Mouse (Mus musculus) neural tube, embryonic 14.5 days (tissue): ENCODE results near the gene Src. TPM values are rescaled to one million over a fixed set of nuclear protein-coding genes. Genes with fewer than 3 reads are reported as not detected.
"Not testable (repeated sequence)": the region's sequence is repeated elsewhere in the genome, so short reads cannot be mapped to it uniquely, and the experiment has no call there.

Source experiments
- ATAC-seq: fragments of 200-750 bp; cut with Nextera tagmentation; 2 replicates; pipeline ENCODE4 v1.8.0; 2017; ENCODE audit warnings: low read depth, mild to moderate bottlenecking, moderate TSS enrichment, moderate library complexity
- H3K27ac ChIP-seq: fragments of 300-500 bp; sonication (generic); 2 replicates; pipeline ENCODE4 v1.5.1; 2014; ENCODE audit warnings: low read depth, mild to moderate bottlenecking, control low read depth, low read length, moderate library complexity, mixed read lengths
- H3K27me3 ChIP-seq: fragments of 300-500 bp; sonication (generic); 2 replicates; pipeline ENCODE4 v1.6.1; 2014; ENCODE audit warnings: low read length; ENCODE audit not compliant: control insufficient read depth, insufficient read depth
- H3K36me3 ChIP-seq: fragments of 300-500 bp; sonication (generic); 2 replicates; pipeline ENCODE4 v1.6.1; 2014; ENCODE audit warnings: low read length, mixed read lengths; ENCODE audit not compliant: control insufficient read depth, insufficient read depth
- H3K4me1 ChIP-seq: fragments of 300-500 bp; sonication (generic); 2 replicates; pipeline ENCODE4 v1.6.1; 2014; ENCODE audit warnings: low read length; ENCODE audit not compliant: control insufficient read depth, insufficient read depth
- H3K4me2 ChIP-seq: fragments of 300-500 bp; sonication (generic); 2 replicates; pipeline ENCODE4 v1.6.1; 2014; ENCODE audit warnings: mild to moderate bottlenecking, low read depth, low read length, control low read depth
- H3K4me3 ChIP-seq: fragments of 300-500 bp; sonication (generic); 2 replicates; pipeline ENCODE4 v1.5.1; 2014; ENCODE audit warnings: low read depth, low read length, control low read depth, mixed read lengths
- H3K9ac ChIP-seq: fragments of 300-500 bp; sonication (generic); replicated peaks from 2 replicates; pipeline ENCODE4 v1.6.1; 2014; ENCODE audit warnings: low read depth, mild to moderate bottlenecking, control low read depth, low read length, mixed read lengths
- H3K9me3 ChIP-seq: fragments of 300-500 bp; sonication (generic); 2 replicates; pipeline ENCODE4 v1.6.1; 2016; ENCODE audit warnings: low read length; ENCODE audit not compliant: control insufficient read depth
- WGBS: fragments of 180-500 bp; shearing (Covaris S2); extraction: QIAGEN DNeasy Blood & Tissue Kit; methylation state at CpG from one replicate; pipeline ENCODE4 v1.1.7; 2014; 5-methylcytosine and 5-hydroxymethylcytosine counted together
- polyA plus RNA-seq: library from polyadenylated mRNA; unstranded; fragments of >200 nt; fragmentation: Nextera tagmentation; extraction: Ambion mirVana; gene quantifications from 2 replicates; pipeline ENCODE4 v1.2.1, GENCODE M21; 2014

Gene Src
- polyA plus RNA-seq = 19.3 and 23.9 TPM in 2 replicates

- no peak within 1 kb of the TSS for H3K4me2 ChIP-seq
- no peaks in the 10 kb centered on the region for H3K9me3 ChIP-seq
- no peak within 1 kb of the TSS for H3K4me3 ChIP-seq
- WGBS = 18% methylated on average over 13 of the region's 13 CpGs
- ATAC-seq = no peak
- H3K9ac ChIP-seq = no peak within 1 kb of the TSS
- H3K27me3 ChIP-seq = no peaks in the 10 kb centered on the region
- H3K27ac ChIP-seq = no peak within 1 kb of the TSS
- H3K4me1 ChIP-seq = peaks cover 4% of the 10 kb centered on the region
- no peaks in the 10 kb centered on the region for H3K36me3 ChIP-seq
These were observed at the start of gene Src for GRCm38 (mm10) chr2:157418206-157418605. Gene Src (plus strand): TSS chr2:157418444.

GRCm38 (mm10) chr2:157371696-157372095, 46.5 kb upstream of the Src start:
- H3K9ac ChIP-seq = no peak overlapping the region
- H3K4me1 ChIP-seq = peaks cover 31% of the 10 kb centered on the region; the same call in 1 of the 2 replicates
- no peak overlapping the region for H3K4me3 ChIP-seq
- H3K4me2 ChIP-seq = no peak overlapping the region
- H3K27me3 ChIP-seq = no peaks in the 10 kb centered on the region
- H3K9me3 ChIP-seq = no peaks in the 10 kb centered on the region
- WGBS = 79% methylated on average over 6 of the region's 6 CpGs
- no peaks in the 10 kb centered on the region for H3K36me3 ChIP-seq
- no peak overlapping the region for H3K27ac ChIP-seq
- no peak for ATAC-seq

- WGBS = 88% methylated on average over 3 of the region's 3 CpGs
These were observed 44.6 kb upstream of the Src start for GRCm38 (mm10) chr2:157373681-157374080.

GRCm38 (mm10) chr2:157375051-157375450, 43.2 kb upstream of the Src start:
- no peaks in the 10 kb centered on the region for H3K9me3 ChIP-seq
- no peak overlapping the region for H3K27ac ChIP-seq
- no peak for ATAC-seq
- H3K4me1 ChIP-seq = peaks cover 10% of the 10 kb centered on the region; the same call in 1 of the 2 replicates
- 22% methylated on average over 7 of the region's 8 CpGs for WGBS
- H3K4me2 ChIP-seq = no peak overlapping the region; the same call in 1 of the 2 replicates
- H3K36me3 ChIP-seq = peaks cover 5% of the 10 kb centered on the region
- no peak overlapping the region for H3K9ac ChIP-seq
- H3K27me3 ChIP-seq = no peaks in the 10 kb centered on the region
- H3K4me3 ChIP-seq = no peak overlapping the region

More at GRCm38 (mm10) chr2:157373681-157374080, 44.6 kb upstream of the Src start:
- ATAC-seq = no peak
- no peaks in the 10 kb centered on the region for H3K27me3 ChIP-seq
- peaks cover 18% of the 10 kb centered on the region; the same call in 1 of the 2 replicates for H3K4me1 ChIP-seq
- no peak overlapping the region for H3K4me3 ChIP-seq
- no peaks in the 10 kb centered on the region for H3K36me3 ChIP-seq
- H3K9me3 ChIP-seq = no peaks in the 10 kb centered on the region
- H3K4me2 ChIP-seq = no peak overlapping the region
- H3K9ac ChIP-seq = no peak overlapping the region
- no peak overlapping the region for H3K27ac ChIP-seq

- H3K4me2 ChIP-seq = peak overlapping the region; percentile 36; the same call in 1 of the 2 replicates
- 5% methylated on average over 14 of the region's 14 CpGs for WGBS
- no peaks in the 10 kb centered on the region for H3K27me3 ChIP-seq
- peak overlapping the region; percentile 34; the same call in 1 of the 2 replicates for H3K9ac ChIP-seq
- H3K4me1 ChIP-seq = peaks cover 10% of the 10 kb centered on the region; the same call in 1 of the 2 replicates
- H3K4me3 ChIP-seq = no peak overlapping the region
- H3K27ac ChIP-seq = peak overlapping the region; percentile 66
- no peaks in the 10 kb centered on the region for H3K9me3 ChIP-seq
- no peak; the same call in 1 of the 2 replicates for ATAC-seq
- peaks cover 5% of the 10 kb centered on the region for H3K36me3 ChIP-seq
These were observed 42.2 kb upstream of the Src start for GRCm38 (mm10) chr2:157375794-157376757.

GRCm38 (mm10) chr2:157376995-157377394, 41.2 kb upstream of the Src start:
- Histone ChIP-seq H3K4me1 (peaks cover 10% of the 10 kb centered on the region; the same call in 1 of the 2 replicates), H3K27me3 (no peaks in the 10 kb centered on the region), H3K4me2 (no peak overlapping the region), H3K27ac (no peak overlapping the region), H3K4me3 (no peak overlapping the region), H3K36me3 (peaks cover 5% of the 10 kb centered on the region), H3K9ac (no peak overlapping the region), H3K9me3 (no peaks in the 10 kb centered on the region)
- ATAC-seq = no peak
- 12% methylated on average over 3 of the region's 3 CpGs for WGBS

GRCm38 (mm10) chr2:157384836-157385235, 33.4 kb upstream of the Src start:
- WGBS = 67% methylated on average over 4 of the region's 4 CpGs
- Histone ChIP-seq H3K27me3 (no peaks in the 10 kb centered on the region), H3K9ac (no peak overlapping the region)

GRCm38 (mm10) chr2:157388901-157389590, 29.2 kb upstream of the Src start:
- H3K4me3 ChIP-seq, H3K4me2 ChIP-seq, H3K4me1 ChIP-seq, H3K9ac ChIP-seq, H3K9me3 ChIP-seq, ATAC-seq, H3K36me3 ChIP-seq, H3K27ac ChIP-seq, H3K27me3 ChIP-seq: not testable (repeated sequence)
- 94% methylated on average over 14 of the region's 14 CpGs for WGBS

More at GRCm38 (mm10) chr2:157384836-157385235, 33.4 kb upstream of the Src start:
- Histone ChIP-seq H3K27ac (no peak overlapping the region), H3K4me3 (no peak overlapping the region), H3K9me3 (no peaks in the 10 kb centered on the region), H3K4me1 (no peaks in the 10 kb centered on the region), H3K36me3 (peaks cover 2% of the 10 kb centered on the region), H3K4me2 (no peak overlapping the region)
- no peak for ATAC-seq

- WGBS = 75% methylated on average over 7 of the region's 7 CpGs
These were observed 28.7 kb upstream of the Src start for GRCm38 (mm10) chr2:157389591-157389921.

More at GRCm38 (mm10) chr2:157389591-157389921, 28.7 kb upstream of the Src start:
- Histone ChIP-seq H3K4me2 (no peak overlapping the region), H3K9me3 (no peaks in the 10 kb centered on the region), H3K4me3 (no peak overlapping the region), H3K27me3 (no peaks in the 10 kb centered on the region), H3K9ac (no peak overlapping the region), H3K27ac (no peak overlapping the region), H3K36me3 (no peaks in the 10 kb centered on the region), H3K4me1 (no peaks in the 10 kb centered on the region)
- no peak for ATAC-seq
